Mouse (Mus musculus) ES-E14 (cell line): ENCODE results near the gene Wap. TPM values are rescaled to one million over a fixed set of nuclear protein-coding genes. Genes with fewer than 3 reads are reported as not detected.

Source experiments
- DNase-seq: peaks from one replicate; pipeline ENCODE4 v3.0.0-alpha.2; 2013; ENCODE audit warnings: low read depth, low spot score
- H3K27ac ChIP-seq: 2 replicates; pipeline ENCODE4 v1.5.1; 2012; ENCODE audit warnings: low read depth, mild to moderate bottlenecking, low read length, moderate library complexity, mixed read lengths; ENCODE audit not compliant: poor library complexity, insufficient read depth, severe bottlenecking
- H3K36me3 ChIP-seq: 2 replicates; pipeline ENCODE4 v1.6.1; 2012; ENCODE audit warnings: mild to moderate bottlenecking, low read length, moderate library complexity, mixed read lengths; ENCODE audit not compliant: control insufficient read depth, poor library complexity, insufficient read depth, severe bottlenecking
- H3K4me1 ChIP-seq, 2 experiments: fragments of 150-350 bp in 1 of 2; sonication (generic) in 1 of 2; 2 replicates each; pipeline ENCODE4 v1.6.1; 2012; ENCODE audit warnings: low read length in 2 of 2, mild to moderate bottlenecking in 1 of 2, mixed read lengths in 1 of 2; ENCODE audit not compliant: control insufficient read depth in 2 of 2, insufficient read depth in 2 of 2, poor library complexity in 1 of 2
- H3K4me3 ChIP-seq, 2 experiments: fragments of 150-350 bp in 1 of 2; sonication (generic) in 1 of 2; 2 replicates each; pipeline ENCODE4 v1.5.1; 2012; ENCODE audit warnings: low read length in 2 of 2, low read depth in 1 of 2, mild to moderate bottlenecking in 1 of 2, mixed read lengths in 1 of 2; ENCODE audit not compliant: insufficient read depth in 1 of 2, poor library complexity in 1 of 2, severe bottlenecking in 1 of 2
- H3K9ac ChIP-seq: 2 replicates; pipeline ENCODE4 v1.6.1; 2012; ENCODE audit warnings: low read depth, mild to moderate bottlenecking, low read length, mixed read lengths; ENCODE audit not compliant: poor library complexity, insufficient read depth, severe bottlenecking
- H3K9me3 ChIP-seq: fragments of 150-350 bp; sonication (generic); 2 replicates; pipeline ENCODE4 v1.6.1; 2012; ENCODE audit warnings: low read depth, mild to moderate bottlenecking, low read length; ENCODE audit not compliant: control insufficient read depth, insufficient read depth
- CHD2 ChIP-seq: IDR thresholded peaks from 2 replicates; pipeline ENCODE4 v1.6.1; 2014; ENCODE audit warnings: mild to moderate bottlenecking, low read depth, low read length, inconsistent platforms
- HCFC1 ChIP-seq: IDR thresholded peaks from 2 replicates; pipeline ENCODE4 v1.6.1; 2012; ENCODE audit warnings: low read length, inconsistent platforms, borderline replicate concordance; ENCODE audit not compliant: insufficient read depth
- MAFK ChIP-seq: IDR thresholded peaks from 2 replicates; pipeline ENCODE4 v1.6.1; 2014; ENCODE audit warnings: mild to moderate bottlenecking, low read depth, low read length, inconsistent platforms; ENCODE audit not compliant: insufficient read depth
- ZC3H11A ChIP-seq: IDR thresholded peaks from 2 replicates; pipeline ENCODE4 v1.6.1; 2012; ENCODE audit warnings: low read depth, mild to moderate bottlenecking, inconsistent platforms, low read length, borderline replicate concordance
- ZNF384 ChIP-seq: IDR thresholded peaks from 2 replicates; pipeline ENCODE4 v1.6.1; 2012; ENCODE audit warnings: low read depth, low read length, inconsistent platforms
- in situ Hi-C, 2 experiments: fragments of 600-800 bp; cut with MboI; formaldehyde crosslinking; loops; one replicate each; pipeline ENCODE4 v1.15.1; 2025; ENCODE audit warnings: low sequenced_read_pairs in 2 of 2, inconsistent platforms in 1 of 2; ENCODE audit not compliant: unreplicated experiment in 2 of 2
- total RNA-seq: library from RNA; depleted of rRNA; stranded (reverse); fragments of 300-350 nt; gene quantifications from 2 replicates; pipeline ENCODE4 v1.2.3, GENCODE M21; 2012

The Wap gene
- total RNA-seq, 1 experiment = not detected

DNA sequence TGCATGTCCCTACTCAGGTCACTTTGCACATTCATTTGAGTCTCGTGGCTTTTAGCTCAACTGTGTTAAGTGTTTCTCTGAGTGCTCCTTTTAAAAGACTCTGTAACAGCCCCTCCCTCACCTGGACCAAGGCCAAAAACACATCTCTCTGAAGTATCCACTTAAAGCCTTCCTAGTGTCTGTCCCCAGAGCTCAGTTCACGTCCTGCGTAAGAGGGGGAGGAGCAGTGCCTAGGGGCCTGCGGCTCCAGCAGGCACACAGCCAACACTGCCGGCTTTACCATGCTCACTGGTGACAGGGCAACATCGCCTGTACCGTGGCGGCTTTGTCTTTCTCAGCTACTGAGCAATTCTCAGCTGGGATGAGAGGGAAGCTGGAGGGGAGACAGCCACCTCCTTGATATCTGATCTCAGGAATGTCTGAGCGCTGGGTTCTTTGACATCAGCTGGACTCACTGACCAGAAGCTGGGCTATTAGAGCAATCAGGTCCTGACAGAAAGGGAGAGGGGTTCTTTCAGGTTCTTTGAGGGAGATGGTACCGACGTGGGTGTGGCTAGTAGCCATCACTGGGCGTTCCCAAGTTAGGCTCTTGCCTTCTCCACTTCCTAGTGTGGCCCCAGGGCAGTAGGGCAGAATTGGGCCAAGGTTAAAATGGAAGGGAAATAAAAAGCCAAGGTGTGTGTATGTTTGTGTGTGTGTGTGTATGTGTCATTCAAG lies 34.4 kb downstream of the Wap start:
- Histone ChIP-seq H3K4me1 (peaks cover 0 to 4% of the 10 kb centered on the region in 2 experiments; a peak in 1 of 4 replicates), H3K9me3 (no peaks in the 10 kb centered on the region), H3K36me3 (no peaks in the 10 kb centered on the region), H3K4me3 (no peak overlapping the region), H3K9ac (no peak overlapping the region), H3K27ac (no peak overlapping the region)
- no peak for DNase-seq
- TF ChIP-seq ZNF384 (no peak), CHD2 (no peak), MAFK (no peak), ZC3H11A (no peak), HCFC1 (no peak)
- in situ Hi-C loops = no loop called here

- H3K4me3 ChIP-seq = no peak overlapping the region
- in situ Hi-C loops = no loop called here
- no peak for TF ChIP-seq MAFK
- TF ChIP-seq HCFC1 = no peak
- TF ChIP-seq ZC3H11A = no peak
- TF ChIP-seq ZNF384 = no peak
- no peak for TF ChIP-seq CHD2
- no peak overlapping the region for H3K27ac ChIP-seq
- H3K9me3 ChIP-seq = no peaks in the 10 kb centered on the region
- H3K4me1 ChIP-seq = peaks cover 2 to 11% of the 10 kb centered on the region in 2 experiments; a peak in 3 of 4 replicates
- no peak overlapping the region for H3K9ac ChIP-seq
- H3K36me3 ChIP-seq = no peaks in the 10 kb centered on the region
- no peak for DNase-seq
These were observed 35.2 kb downstream of the Wap start for GRCm38 (mm10) chr11:6603224-6603623.

DNA sequence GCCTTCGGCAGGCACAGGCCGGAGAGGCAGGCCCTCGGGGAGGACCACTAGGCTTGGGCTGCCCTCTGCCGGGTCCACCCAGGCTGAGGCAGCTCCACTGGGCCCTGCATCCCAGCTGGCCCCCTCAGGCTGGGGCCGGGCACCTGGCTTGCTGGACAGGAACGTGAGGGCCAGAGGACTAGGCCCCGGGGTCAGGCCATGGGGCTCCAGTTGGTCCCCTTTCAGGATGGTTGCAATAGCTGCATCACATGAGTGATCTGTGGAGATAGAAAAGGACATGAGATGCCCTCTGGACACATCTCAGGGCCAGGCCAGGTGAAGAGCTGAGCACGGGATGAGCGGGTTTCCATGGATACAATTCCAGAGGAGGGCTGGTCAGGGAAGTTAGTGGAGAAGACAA lies 35.8 kb downstream of the Wap start:
- DNase-seq = no peak
- Histone ChIP-seq H3K4me1 (peaks cover 2 to 13% of the 10 kb centered on the region in 2 experiments; a peak in 3 of 4 replicates), H3K9ac (no peak overlapping the region), H3K36me3 (peaks cover 1% of the 10 kb centered on the region; the same call in 1 of the 2 replicates), H3K27ac (no peak overlapping the region), H3K4me3 (no peak overlapping the region), H3K9me3 (no peaks in the 10 kb centered on the region)
- in situ Hi-C loops = no loop called here
- TF ChIP-seq ZNF384 = no peak

DNA sequence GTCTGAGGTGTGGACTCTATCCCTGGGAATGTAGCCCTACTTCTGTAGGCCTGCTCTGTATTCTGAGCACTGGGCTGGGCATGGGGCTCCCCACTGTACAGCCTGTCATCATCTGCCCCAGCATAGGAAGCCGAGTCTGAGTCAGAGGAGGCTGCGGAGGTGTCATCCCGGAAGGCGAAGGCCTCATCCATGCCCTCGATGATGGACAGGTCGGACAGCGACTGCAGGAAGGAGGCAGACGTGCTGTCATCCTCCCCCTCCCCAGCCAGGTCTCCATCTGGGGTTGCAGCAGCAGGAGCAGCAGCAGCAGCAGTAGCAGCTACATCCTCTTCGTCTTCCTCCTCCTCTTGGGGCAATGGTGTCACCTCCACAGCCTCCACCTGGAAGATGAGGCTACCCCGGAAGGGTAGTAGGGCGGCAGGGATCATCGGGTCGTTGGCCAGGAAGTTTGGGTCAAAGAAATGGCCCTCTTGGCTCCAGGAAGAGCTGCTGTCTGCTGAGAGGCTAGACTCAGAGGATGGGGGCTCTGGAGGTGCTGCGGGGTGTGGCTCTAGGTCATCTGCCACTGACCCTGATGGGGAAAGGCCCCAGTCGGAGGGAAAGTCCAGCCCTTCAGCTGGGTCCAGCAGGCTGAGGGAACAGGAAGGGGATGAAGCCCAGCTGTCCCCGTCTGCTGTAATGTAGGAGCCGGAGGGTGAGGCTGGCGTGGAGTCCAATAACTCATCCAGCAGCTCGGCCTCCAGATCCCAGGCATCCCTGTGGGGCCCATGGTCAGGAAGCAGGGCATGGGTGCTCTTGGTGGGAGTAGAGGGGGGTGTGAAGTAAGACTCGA lies 36.6 kb downstream of the Wap start:
- TF ChIP-seq MAFK (no peak), HCFC1 (no peak), CHD2 (no peak), ZNF384 (no peak), ZC3H11A (no peak)
- Histone ChIP-seq H3K4me1 (peaks cover 2 to 13% of the 10 kb centered on the region in 2 experiments; a peak in 3 of 4 replicates), H3K27ac (no peak overlapping the region), H3K9me3 (no peaks in the 10 kb centered on the region), H3K4me3 (no peak overlapping the region), H3K9ac (no peak overlapping the region), H3K36me3 (peaks cover 8% of the 10 kb centered on the region; the same call in 1 of the 2 replicates)
- no peak for DNase-seq
- in situ Hi-C loops = no loop called here
